Mouse (Mus musculus): ENCODE measurements around the gene Ifna11. TPM values are rescaled to one million over a fixed set of nuclear protein-coding genes. Genes with fewer than 3 reads are reported as not detected.
A peak's percentile ranks its signal among the peaks of the same experiment; 100 is the strongest.
"Not testable (repeated sequence)": the region's sequence is repeated elsewhere in the genome, so short reads cannot be mapped to it uniquely, and the experiment has no call there.

The Ifna11 gene
- polyA plus RNA-seq, 1 experiment from 2014 or later, result not detected

DNA sequence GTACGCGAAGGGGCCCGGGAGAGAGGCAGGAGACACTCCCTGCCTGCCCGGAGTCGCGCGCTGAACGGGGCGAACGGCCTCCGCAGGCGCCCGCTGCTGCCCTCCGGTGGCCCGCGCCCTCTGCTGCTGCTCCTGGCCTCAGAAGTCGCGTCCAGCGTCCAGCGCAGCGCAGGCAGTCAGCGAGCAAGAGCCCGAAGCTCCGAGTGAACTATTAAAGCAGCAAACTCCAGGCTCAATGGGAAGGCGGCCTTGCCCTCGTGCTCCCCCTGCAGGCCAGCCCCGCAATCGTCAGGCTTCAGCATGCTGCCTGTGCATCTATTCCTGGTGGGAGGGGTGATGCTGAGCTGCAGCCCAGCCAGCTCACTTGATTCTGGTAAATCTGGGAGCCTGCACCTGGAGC lies 28.5 kb upstream of the Ifna11 start, which contains the start of gene Gm13278:
Gene Gm13278, plus strand, starts transcription at position 301 of the 400 bp plus-strand sequence.
- not testable (repeated sequence) for H3K36me3 ChIP-seq (ENCODE audit: control insufficient read depth, insufficient read depth, low read length); H3K9me3 ChIP-seq (replicated peaks; ENCODE audit: control insufficient read depth, low read length); H3K4me3 ChIP-seq (ENCODE audit: low read depth, low read length); ATAC-seq; H3K27ac ChIP-seq (ENCODE audit: low read depth, low read length); H3K4me2 ChIP-seq (ENCODE audit: low read length); H3K27me3 ChIP-seq (replicated peaks; ENCODE audit: control insufficient read depth, insufficient read depth, low read length); H3K9ac ChIP-seq (ENCODE audit: low read length); H3K4me1 ChIP-seq (ENCODE audit: control insufficient read depth, insufficient read depth, low read length); DNase-seq (ENCODE audit: low spot score)
- WGBS, result no CpG with 5 or more reads among the region's 28 CpGs

DNA sequence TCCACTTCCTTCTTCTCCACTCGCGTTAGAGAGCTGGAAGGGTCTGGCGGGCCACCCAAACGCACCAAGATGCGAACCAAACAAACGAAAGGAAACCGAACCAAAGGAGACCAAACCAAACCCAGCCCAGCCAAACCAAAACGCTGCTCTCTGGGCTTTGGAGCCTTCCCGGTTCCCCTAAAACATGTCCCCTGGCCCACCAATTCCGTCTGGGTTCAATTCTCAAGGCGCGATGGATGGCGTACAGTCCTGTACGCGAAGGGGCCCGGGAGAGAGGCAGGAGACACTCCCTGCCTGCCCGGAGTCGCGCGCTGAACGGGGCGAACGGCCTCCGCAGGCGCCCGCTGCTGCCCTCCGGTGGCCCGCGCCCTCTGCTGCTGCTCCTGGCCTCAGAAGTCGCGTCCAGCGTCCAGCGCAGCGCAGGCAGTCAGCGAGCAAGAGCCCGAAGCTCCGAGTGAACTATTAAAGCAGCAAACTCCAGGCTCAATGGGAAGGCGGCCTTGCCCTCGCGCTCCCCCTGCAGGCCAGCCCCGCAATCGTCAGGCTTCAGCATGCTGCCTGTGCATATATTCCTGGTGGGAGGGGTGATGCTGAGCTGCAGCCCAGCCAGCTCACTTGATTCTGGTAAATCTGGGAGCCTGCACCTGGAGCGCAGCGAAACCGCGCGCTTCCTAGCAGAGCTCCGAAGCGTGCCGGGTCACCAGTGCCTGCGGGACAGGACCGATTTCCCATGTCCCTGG lies 25.7 kb upstream of the Ifna11 start, which contains the start of gene Gm13275:
Gene Gm13275, plus strand, starts transcription at position 552 of the 740 bp plus-strand sequence.
- H3K4me3 ChIP-seq (ENCODE audit: low read depth, low read length); H3K9ac ChIP-seq (ENCODE audit: low read length); H3K27me3 ChIP-seq (replicated peaks; ENCODE audit: control insufficient read depth, insufficient read depth, low read length); H3K27ac ChIP-seq (ENCODE audit: low read depth, low read length); ATAC-seq; DNase-seq (ENCODE audit: low spot score); H3K4me2 ChIP-seq (ENCODE audit: low read length); H3K4me1 ChIP-seq (ENCODE audit: control insufficient read depth, insufficient read depth, low read length); H3K36me3 ChIP-seq (ENCODE audit: control insufficient read depth, insufficient read depth, low read length); H3K9me3 ChIP-seq (replicated peaks; ENCODE audit: control insufficient read depth, low read length): not testable (repeated sequence)
- WGBS, result 0% methylated on average over 6 of the region's 52 CpGs

GRCm38 (mm10) chr4:88797097-88797496 lies 22.7 kb upstream of the Ifna11 start, which contains the start of gene Gm13279:
Gene Gm13279 (plus strand): TSS chr4:88797397.
- not testable (repeated sequence) for ATAC-seq
- WGBS, result no CpG with 5 or more reads among the region's 28 CpGs

DNA sequence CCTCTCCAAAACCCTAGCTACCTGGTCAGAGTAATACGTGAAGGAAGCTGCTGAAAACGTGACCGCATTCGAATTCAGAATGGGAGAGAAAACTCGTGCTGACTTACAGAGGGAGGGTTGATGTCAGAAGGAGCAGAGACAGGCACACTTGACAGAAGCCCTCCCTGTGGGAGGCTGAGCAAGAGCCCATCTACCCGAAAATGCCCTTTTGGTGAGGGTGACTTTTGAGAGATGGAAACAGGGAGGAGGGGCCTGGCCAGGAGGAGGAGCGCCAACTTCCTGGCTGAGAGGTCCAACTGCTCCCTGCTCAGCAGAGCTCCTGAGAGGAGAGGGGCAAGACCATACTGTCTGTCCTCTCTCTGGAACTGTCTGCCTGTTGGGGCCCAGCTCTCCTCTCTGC lies 20.4 kb upstream of the Ifna11 start, which contains the start of gene Gm13285:
Gene Gm13285, plus strand, starts transcription at position 301 of the 400 bp plus-strand sequence.
- DNase-seq (ENCODE audit: low spot score); H3K4me1 ChIP-seq (ENCODE audit: control insufficient read depth, insufficient read depth, low read length); H3K4me3 ChIP-seq (ENCODE audit: low read depth, low read length); ATAC-seq; H3K4me2 ChIP-seq (ENCODE audit: low read length); H3K9ac ChIP-seq (ENCODE audit: low read length); H3K9me3 ChIP-seq (replicated peaks; ENCODE audit: control insufficient read depth, low read length); H3K36me3 ChIP-seq (ENCODE audit: control insufficient read depth, insufficient read depth, low read length); H3K27ac ChIP-seq (ENCODE audit: low read depth, low read length); H3K27me3 ChIP-seq (replicated peaks; ENCODE audit: control insufficient read depth, insufficient read depth, low read length): not testable (repeated sequence)
- WGBS, result 0% methylated on average over 1 of the region's 7 CpGs

More at GRCm38 (mm10) chr4:88797097-88797496, 22.7 kb upstream of the Ifna11 start, which contains the start of gene Gm13279:
- not testable (repeated sequence) for DNase-seq (ENCODE audit: low spot score); H3K4me1 ChIP-seq (ENCODE audit: control insufficient read depth, insufficient read depth, low read length); H3K4me3 ChIP-seq (ENCODE audit: low read depth, low read length); H3K9me3 ChIP-seq (replicated peaks; ENCODE audit: control insufficient read depth, low read length); H3K36me3 ChIP-seq (ENCODE audit: control insufficient read depth, insufficient read depth, low read length); H3K27ac ChIP-seq (ENCODE audit: low read depth, low read length); H3K9ac ChIP-seq (ENCODE audit: low read length); H3K27me3 ChIP-seq (replicated peaks; ENCODE audit: control insufficient read depth, insufficient read depth, low read length); H3K4me2 ChIP-seq (ENCODE audit: low read length)

GRCm38 (mm10) chr4:88802954-88803353 lies 16.8 kb upstream of the Ifna11 start, which contains the start of gene Gm13287:
Gene Gm13287 (plus strand): TSS chr4:88803254.
- H3K9ac ChIP-seq (ENCODE audit: low read length); H3K4me2 ChIP-seq (ENCODE audit: low read length); H3K27ac ChIP-seq (ENCODE audit: low read depth, low read length); H3K36me3 ChIP-seq (ENCODE audit: control insufficient read depth, insufficient read depth, low read length); DNase-seq (ENCODE audit: low spot score); H3K27me3 ChIP-seq (replicated peaks; ENCODE audit: control insufficient read depth, insufficient read depth, low read length); H3K4me3 ChIP-seq (ENCODE audit: low read depth, low read length); H3K4me1 ChIP-seq (ENCODE audit: control insufficient read depth, insufficient read depth, low read length); ATAC-seq; H3K9me3 ChIP-seq (replicated peaks; ENCODE audit: control insufficient read depth, low read length): not testable (repeated sequence)
- WGBS, result no CpG with 5 or more reads among the region's 29 CpGs

GRCm38 (mm10) chr4:88805231-88805630 lies 14.5 kb upstream of the Ifna11 start, which contains the start of gene Gm13288:
Gene Gm13288 (plus strand): TSS chr4:88805531.
- not testable (repeated sequence) for ATAC-seq; H3K4me3 ChIP-seq (ENCODE audit: low read depth, low read length); H3K4me1 ChIP-seq (ENCODE audit: control insufficient read depth, insufficient read depth, low read length); DNase-seq (ENCODE audit: low spot score); H3K36me3 ChIP-seq (ENCODE audit: control insufficient read depth, insufficient read depth, low read length); H3K9ac ChIP-seq (ENCODE audit: low read length); H3K27ac ChIP-seq (ENCODE audit: low read depth, low read length); H3K27me3 ChIP-seq (replicated peaks; ENCODE audit: control insufficient read depth, insufficient read depth, low read length); H3K9me3 ChIP-seq (replicated peaks; ENCODE audit: control insufficient read depth, low read length)
- peak within 1 kb of the TSS; percentile 34; the same call in 1 of the 2 replicates for H3K4me2 ChIP-seq (ENCODE audit: low read length)
- no CpG with 5 or more reads among the region's 8 CpGs for WGBS

- ATAC-seq; H3K27ac ChIP-seq (ENCODE audit: low read depth, low read length); H3K9me3 ChIP-seq (replicated peaks; ENCODE audit: control insufficient read depth, low read length); H3K27me3 ChIP-seq (replicated peaks; ENCODE audit: control insufficient read depth, insufficient read depth, low read length); H3K36me3 ChIP-seq (ENCODE audit: control insufficient read depth, insufficient read depth, low read length); DNase-seq (ENCODE audit: low spot score); H3K4me1 ChIP-seq (ENCODE audit: control insufficient read depth, insufficient read depth, low read length); H3K4me3 ChIP-seq (ENCODE audit: low read depth, low read length); H3K9ac ChIP-seq (ENCODE audit: low read length): not testable (repeated sequence)
- peak overlapping the region; percentile 34; the same call in 1 of the 2 replicates for H3K4me2 ChIP-seq (ENCODE audit: low read length)
- WGBS, result no CpG with 5 or more reads among the region's 34 CpGs
Observed at GRCm38 (mm10) chr4:88805761-88806160, 14.0 kb upstream of the Ifna11 start.

DNA sequence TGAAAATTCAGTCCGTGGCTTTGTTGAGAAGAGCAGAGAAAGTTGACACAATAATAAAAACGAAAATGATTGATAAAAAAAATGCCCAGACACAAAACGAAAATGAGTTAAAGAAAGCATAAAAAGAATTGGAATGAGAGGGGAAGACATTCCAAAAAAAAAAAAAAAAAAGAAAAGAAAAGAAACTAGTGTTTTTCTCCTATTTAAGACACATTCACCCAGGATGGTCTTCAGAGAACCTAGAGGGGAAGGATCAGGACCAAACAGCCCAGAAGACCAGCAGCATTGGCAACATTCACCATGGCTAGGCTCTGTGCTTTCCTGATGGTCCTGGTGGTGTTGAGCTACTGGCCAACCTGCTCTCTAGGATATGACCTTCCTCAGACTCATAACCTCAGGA lies 3.8 kb upstream of the Ifna11 start, which contains the start of gene Ifna7:
Gene Ifna7, plus strand, starts transcription at position 301 of the 400 bp plus-strand sequence.
- no peak for ATAC-seq
- H3K4me3 ChIP-seq (ENCODE audit: low read depth, low read length), result no peak within 1 kb of the TSS
- H3K9me3 ChIP-seq (replicated peaks; ENCODE audit: control insufficient read depth, low read length), result no peaks in the 10 kb centered on the region
- no peak within 1 kb of the TSS for H3K4me2 ChIP-seq (ENCODE audit: low read length)
- H3K27ac ChIP-seq (ENCODE audit: low read depth, low read length), result no peak within 1 kb of the TSS
- H3K27me3 ChIP-seq (replicated peaks; ENCODE audit: control insufficient read depth, insufficient read depth, low read length), result no peaks in the 10 kb centered on the region
- DNase-seq (ENCODE audit: low spot score), result no peak
- H3K36me3 ChIP-seq (ENCODE audit: control insufficient read depth, insufficient read depth, low read length), result no peaks in the 10 kb centered on the region
- no peaks in the 10 kb centered on the region for H3K4me1 ChIP-seq (ENCODE audit: control insufficient read depth, insufficient read depth, low read length)
- no peak within 1 kb of the TSS for H3K9ac ChIP-seq (ENCODE audit: low read length)
- 66% methylated on average over 3 of the region's 3 CpGs for WGBS

DNA sequence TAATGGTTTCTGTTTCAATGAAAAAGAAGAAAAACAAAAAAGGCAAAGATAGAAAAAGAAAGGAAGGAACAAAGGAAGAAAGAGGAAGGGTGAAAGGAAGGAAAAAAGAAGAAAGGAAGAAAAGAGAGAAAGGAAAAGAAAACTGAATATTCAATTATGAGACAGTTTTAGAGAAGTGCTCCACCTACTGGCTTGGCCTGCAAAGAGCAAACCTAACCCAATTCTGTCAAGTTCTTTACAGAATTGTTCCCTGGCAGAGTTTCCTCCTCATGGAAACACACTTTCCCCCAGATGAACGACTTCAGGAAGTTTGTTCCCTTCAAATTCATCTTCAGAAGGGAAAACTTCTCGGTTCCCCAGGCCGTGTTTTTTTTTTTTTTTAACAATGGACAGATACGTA lies 3.2 kb downstream of the Ifna11 start:
- H3K27me3 ChIP-seq (replicated peaks; ENCODE audit: control insufficient read depth, insufficient read depth, low read length), result no peaks in the 10 kb centered on the region
- no peak overlapping the region for H3K27ac ChIP-seq (ENCODE audit: low read depth, low read length)
- H3K4me2 ChIP-seq (ENCODE audit: low read length), result no peak overlapping the region
- WGBS, result 18% methylated on average over 4 of the region's 4 CpGs
- DNase-seq (ENCODE audit: low spot score) (peak; percentile 56), ATAC-seq (no peak)
- no peak overlapping the region for H3K9ac ChIP-seq (ENCODE audit: low read length)
- H3K4me1 ChIP-seq (ENCODE audit: control insufficient read depth, insufficient read depth, low read length), result no peaks in the 10 kb centered on the region
- H3K4me3 ChIP-seq (ENCODE audit: low read depth, low read length), result no peak overlapping the region
- no peaks in the 10 kb centered on the region for H3K36me3 ChIP-seq (ENCODE audit: control insufficient read depth, insufficient read depth, low read length)
- no peaks in the 10 kb centered on the region for H3K9me3 ChIP-seq (replicated peaks; ENCODE audit: control insufficient read depth, low read length)

All from forebrain, embryonic 14.5 days (tissue).